Mouse (Mus musculus) myocyte (in vitro differentiated cells): Measurements from ENCODE around the gene Mtln.

Experiments
- E2F4 ChIP-seq: IDR thresholded peaks from one replicate; pipeline ENCODE4 v1.6.1; 2011; ENCODE audit warnings: mild to moderate bottlenecking, control low read depth, moderate library complexity; ENCODE audit not compliant: insufficient read depth
- MAX ChIP-seq: IDR thresholded peaks from one replicate; pipeline ENCODE4 v1.6.1; 2011; ENCODE audit warnings: low read depth, mild to moderate bottlenecking, control low read depth
- MYOD1 ChIP-seq, 3 experiments: IDR thresholded peaks; one replicate each; pipeline ENCODE4 v1.6.1; 2011; ENCODE audit warnings: control low read depth in 2 of 3, low read depth in 2 of 3, mild to moderate bottlenecking in 2 of 3, moderate library complexity in 1 of 3; ENCODE audit not compliant: insufficient read length in 2 of 3, control insufficient read depth in 1 of 3
- POLR2A ChIP-seq: IDR thresholded peaks from one replicate; pipeline ENCODE4 v1.6.1; 2011; ENCODE audit warnings: low read depth, mild to moderate bottlenecking, control low read depth, moderate library complexity; ENCODE audit not compliant: insufficient read length
- REST ChIP-seq: IDR thresholded peaks from one replicate; pipeline ENCODE4 v1.6.1; 2011; ENCODE audit warnings: mild to moderate bottlenecking, control low read depth, moderate library complexity; ENCODE audit not compliant: insufficient read depth, insufficient read length
- TCF3 ChIP-seq: IDR thresholded peaks from one replicate; pipeline ENCODE4 v1.6.1; 2011; ENCODE audit warnings: low read depth, control low read depth; ENCODE audit not compliant: insufficient read length

DNA sequence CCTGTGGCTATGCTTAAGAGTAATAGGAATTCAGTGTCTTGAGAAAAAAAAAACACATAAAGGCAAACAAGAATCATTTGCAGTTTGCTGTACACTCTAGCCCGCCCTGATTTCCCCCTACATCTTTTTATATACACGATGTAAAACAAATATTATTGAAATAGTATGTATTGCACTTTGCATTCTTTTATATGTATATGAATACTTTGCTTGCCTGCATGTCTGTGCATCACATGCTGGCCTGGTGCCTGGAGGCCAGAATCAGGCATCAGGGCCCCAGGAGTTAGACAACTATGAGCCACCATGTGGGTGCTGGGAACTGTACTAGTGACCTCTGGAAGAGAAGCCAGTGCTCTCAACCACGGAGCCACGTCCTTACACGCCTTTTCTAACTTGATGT lies 5.1 kb downstream of the Mtln start:
- no peak for TF ChIP-seq POLR2A
- TF ChIP-seq REST = no peak
- no peak for TF ChIP-seq TCF3
- TF ChIP-seq E2F4 = no peak
- no peak for TF ChIP-seq MAX
- no peak for TF ChIP-seq MYOD1 (IDR thresholded peaks at IDR 0.05; ENCODE audit: control insufficient read depth in 1 of 3, insufficient read length in 2 of 3, low read depth in 2 of 3)
